Mouse (Mus musculus): ENCODE data around the gene Cdc6.
A peak's percentile ranks its signal among the peaks of the same experiment; 100 is the strongest.
"Not testable (repeated sequence)": the region's sequence is repeated elsewhere in the genome, so short reads cannot be mapped to it uniquely, and the experiment has no call there.

Cdc6 gene

GRCm38 (mm10) chr11:98909654-98910053 is 2.1 kb downstream of the Cdc6 start:
- peak; percentile 48 for DNase-seq (ENCODE audit: low spot score)

- no peak for DNase-seq (ENCODE audit: low spot score)
Measured at GRCm38 (mm10) chr11:98910415-98910814, 2.8 kb downstream of the Cdc6 start.

DNA sequence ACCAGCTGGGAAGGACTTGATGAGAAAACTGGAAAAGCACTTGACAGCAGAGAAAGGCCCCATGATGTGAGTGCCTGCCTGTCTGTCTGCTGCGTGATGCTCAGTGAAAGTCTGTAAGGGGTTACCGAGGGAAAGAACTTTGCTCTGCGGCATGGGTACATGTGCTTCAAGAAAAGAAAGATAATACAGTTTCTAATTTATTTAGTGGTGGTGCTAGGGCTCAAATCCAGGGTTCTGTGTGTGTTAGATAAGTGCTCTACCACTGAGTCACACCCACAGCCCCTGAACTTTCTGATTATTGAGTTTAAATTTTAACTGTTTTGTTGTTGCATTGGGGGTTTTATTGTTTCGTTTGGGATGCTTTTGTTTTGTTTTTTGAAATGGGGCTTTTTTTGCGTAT is 3.9 kb downstream of the Cdc6 start:
- DNase-seq (ENCODE audit: low spot score), result no peak

- DNase-seq (ENCODE audit: low spot score), result no peak
Measured at GRCm38 (mm10) chr11:98914196-98914595, 6.6 kb downstream of the Cdc6 start.

GRCm38 (mm10) chr11:98916376-98916775 is 8.8 kb downstream of the Cdc6 start:
- DNase-seq (ENCODE audit: low spot score), result not testable (repeated sequence)

DNA sequence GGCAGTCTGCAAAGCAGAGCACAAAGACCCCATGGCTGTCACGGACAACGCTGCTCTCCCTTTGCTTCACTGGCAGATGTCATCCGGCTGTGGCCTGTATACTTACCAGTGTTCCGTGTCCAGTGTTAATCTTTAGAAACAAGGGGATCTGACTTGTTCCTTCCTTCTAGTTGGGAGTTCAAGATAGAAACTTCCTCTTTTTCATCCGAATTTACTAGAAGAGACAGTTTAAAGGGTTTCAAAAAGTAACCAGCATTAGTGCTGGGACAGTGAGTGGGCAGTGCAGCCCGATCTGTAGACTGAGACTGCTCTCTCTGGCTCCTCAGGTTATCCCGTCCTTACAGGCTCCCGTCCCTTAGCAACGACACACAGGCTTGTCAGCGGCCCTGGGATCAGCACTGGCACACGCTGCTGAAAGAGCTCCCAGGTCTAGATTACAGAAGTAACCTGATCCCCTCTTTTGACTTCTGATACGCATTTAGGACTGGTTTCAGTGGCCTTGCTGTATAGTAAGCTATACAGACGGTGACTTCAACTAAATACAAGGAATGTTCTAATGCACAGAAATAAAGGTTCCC is 9.9 kb downstream of the Cdc6 start:
- no peak for DNase-seq (ENCODE audit: low spot score)

- no peak for DNase-seq (ENCODE audit: low spot score)
Measured at GRCm38 (mm10) chr11:98918231-98918630, 10.6 kb downstream of the Cdc6 start.

DNA sequence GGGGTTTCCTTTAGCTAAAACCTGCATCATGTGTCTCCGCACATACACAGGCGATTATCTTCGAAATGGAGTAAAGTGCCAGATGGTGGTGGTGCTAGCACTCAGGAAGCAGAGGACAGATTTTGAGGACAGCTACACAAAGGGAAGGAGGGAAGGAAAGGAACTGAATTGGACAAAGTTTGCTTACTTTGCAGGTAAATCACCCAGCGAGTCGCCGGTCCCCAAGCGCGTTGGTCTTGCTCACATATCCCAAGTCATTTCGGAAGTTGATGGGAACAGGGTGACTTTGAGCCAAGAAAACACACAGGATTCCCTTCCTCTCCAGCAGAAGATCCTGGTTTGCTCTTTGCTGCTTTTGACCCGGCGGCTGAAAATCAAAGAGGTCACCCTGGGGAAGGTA is 11.4 kb downstream of the Cdc6 start:
- no peak for DNase-seq (ENCODE audit: low spot score)

DNA sequence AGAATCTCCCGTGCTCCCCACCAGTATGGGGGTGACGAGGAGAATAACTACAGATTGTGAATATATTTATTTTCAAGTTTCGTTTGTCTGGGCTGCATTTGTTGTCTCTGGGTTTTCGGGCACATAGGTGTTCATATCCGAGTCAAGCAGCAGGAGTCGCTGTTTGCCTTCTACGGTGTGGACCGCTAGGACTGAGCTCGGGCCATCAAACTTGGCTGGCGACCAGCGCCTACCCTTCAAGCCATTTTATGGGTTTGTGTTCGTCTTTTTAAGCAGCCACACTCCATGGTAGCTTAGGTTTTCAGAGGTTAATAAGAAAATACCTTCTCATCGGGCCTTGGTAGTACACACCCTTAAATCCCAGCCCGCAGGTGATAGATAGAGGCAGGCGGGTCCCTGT is 14.2 kb downstream of the Cdc6 start:
- DNase-seq (ENCODE audit: low spot score), result not testable (repeated sequence)

- not testable (repeated sequence) for DNase-seq (ENCODE audit: low spot score)
Measured at GRCm38 (mm10) chr11:98922307-98922706, 14.7 kb downstream of the Cdc6 start.

DNA sequence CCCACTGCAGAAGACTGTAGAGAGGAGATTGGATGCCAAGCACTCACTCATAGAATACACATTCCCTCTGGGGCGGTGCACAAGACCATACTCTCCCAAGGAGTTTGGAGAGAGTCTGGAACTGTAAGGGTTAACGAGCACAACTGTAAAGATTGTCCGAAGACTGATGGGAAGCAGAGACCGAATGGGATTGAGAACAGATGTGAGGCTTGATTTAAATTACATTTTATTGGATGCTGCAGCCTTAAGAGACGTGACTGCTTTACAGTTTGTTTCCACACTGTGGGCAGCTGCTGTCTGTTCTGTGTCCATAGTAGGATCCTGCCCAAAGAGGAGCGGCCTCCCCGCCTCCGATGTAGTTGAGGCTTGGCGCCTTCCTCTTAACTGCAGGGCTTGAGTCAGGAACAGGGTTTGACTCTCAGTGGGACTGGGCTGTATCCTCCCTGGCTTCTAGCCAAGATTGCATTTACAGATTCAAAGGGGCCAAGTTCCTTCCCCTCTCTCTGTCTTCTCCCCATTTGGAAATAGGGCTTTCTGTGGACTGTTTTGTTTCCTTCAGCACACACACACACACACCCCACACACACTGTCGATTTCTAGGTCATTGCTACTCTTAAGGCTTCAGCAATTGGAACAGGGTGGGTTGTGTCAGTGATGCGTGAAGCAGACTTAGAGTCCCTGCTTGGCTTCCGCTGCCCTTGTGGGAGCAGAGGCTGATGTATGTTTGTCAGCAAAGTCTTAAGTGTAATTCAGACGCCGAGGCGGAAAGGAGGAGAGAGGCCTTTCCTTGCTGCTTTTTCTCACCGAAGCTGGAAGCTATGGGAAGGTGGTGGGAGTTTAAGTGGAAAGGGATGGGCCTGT is 15.5 kb downstream of the Cdc6 start:
- not testable (repeated sequence) for DNase-seq (ENCODE audit: low spot score)

- DNase-seq (ENCODE audit: low spot score), result no peak
Measured at GRCm38 (mm10) chr11:98924633-98925175, 17.1 kb downstream of the Cdc6 start.

DNA sequence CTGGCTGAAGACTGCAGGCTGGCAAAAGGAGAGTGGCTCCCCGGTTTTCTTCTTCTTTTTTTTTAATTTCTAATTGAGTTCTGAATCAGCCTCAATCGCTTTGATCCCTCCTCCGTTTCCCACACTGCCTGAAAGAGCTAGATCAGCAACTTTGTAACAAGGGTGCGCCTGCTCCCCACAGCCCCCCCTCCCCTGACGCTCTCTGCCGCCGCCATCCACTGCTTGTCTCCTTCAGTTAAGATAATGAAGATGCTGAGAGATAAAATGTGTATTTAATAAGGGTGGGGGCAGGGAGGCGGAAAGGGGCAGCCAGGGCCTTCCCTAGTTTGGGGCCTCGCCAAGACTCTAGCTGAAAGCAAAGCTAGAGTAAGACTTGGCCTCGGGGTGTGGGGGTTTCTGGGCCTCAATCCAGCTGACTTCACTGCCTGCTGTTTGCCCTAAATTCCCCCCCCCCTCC is 17.7 kb downstream of the Cdc6 start:
- DNase-seq (ENCODE audit: low spot score), result no peak

DNA sequence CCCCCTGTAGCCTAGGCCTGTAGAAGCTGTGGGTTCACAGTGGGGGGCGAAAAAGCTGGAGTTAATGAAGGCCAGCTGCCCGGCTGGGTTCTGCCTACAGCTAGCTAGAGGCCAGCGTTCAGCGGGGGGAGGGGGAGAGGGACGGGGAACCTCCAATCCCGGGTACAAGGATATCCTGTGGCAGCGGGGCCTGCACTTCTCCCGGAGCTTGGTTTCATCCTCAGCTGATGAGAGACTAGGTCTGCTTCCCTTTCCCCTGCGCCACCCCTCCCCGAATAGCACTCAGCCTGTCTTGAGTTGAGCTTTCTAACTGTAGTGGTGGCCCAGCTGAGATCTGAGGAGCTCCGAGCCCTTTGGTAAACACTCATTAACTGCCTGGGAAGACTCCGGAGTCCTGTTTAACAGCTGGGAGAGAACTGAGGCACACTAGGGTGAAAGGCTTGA is 18.3 kb downstream of the Cdc6 start:
- DNase-seq (ENCODE audit: low spot score), result no peak

DNA sequence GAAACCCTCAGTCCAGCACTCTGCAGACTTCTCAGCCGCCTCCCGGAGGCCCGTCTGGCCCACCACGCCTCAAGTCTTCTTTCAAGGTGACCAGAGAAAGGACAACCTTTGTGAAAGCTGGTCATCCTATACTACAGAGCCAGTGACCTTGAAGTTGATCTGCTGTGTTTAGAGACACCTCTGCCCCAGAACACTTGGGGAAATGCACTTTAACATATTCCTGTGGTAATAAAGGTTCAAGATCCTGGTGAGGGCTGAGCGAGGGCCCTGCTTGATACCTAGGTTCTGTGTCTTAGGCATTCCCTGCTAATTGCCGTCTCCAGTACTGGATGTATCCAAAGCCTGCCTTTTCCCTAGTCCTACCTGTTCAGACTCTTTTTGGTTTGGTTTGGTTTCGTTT is 19.0 kb downstream of the Cdc6 start:
- no peak for DNase-seq (ENCODE audit: low spot score)

- DNase-seq (ENCODE audit: low spot score), result no peak
Measured at GRCm38 (mm10) chr11:98927438-98928076, 20.0 kb downstream of the Cdc6 start, which contains the start of gene Rara. TSS of gene Rara (plus strand) at chr11:98927818.

GRCm38 (mm10) chr11:98928186-98928893 is 20.7 kb downstream of the Cdc6 start:
- no peak for DNase-seq (ENCODE audit: low spot score)

- DNase-seq (ENCODE audit: low spot score), result no peak
Measured at GRCm38 (mm10) chr11:98929503-98929902, 21.9 kb downstream of the Cdc6 start.

- no peak for DNase-seq (ENCODE audit: low spot score)
Measured at GRCm38 (mm10) chr11:98930127-98930601, 22.6 kb downstream of the Cdc6 start.

DNA sequence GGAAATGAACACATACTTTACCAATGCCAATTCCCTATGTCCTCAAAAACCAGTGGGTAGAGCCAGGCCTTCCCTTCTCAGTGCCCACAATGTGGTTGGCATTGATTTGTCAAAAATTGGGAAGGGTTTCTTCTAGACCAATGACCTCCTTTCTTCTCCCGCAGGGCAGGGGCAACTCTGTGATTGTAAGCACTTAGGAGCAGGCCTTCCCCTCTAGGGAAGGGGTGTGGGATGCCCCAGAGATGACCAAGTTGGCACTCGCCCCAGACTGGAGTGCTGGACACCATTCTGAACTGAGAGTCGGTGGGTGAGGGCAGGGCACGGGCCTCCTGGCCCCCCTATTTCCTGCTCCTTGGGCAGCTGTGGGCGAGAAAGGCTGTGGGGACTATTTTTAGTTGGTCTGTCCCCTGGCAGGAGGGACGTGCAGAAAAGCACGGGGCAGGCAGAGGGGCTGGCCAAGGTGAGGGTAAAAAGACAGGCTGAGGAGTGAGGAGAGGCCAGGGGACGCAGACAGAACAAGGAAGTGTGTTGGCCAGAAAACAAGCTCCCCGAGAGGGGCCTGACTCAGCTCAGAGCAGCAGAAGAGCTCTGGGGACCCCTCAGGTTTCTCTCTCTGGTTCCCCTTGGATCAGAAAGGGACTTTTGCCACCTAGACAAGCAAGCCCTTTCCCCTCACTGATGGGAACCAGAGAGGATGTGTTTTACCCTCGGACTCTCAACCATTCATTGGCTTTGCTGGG is 23.3 kb downstream of the Cdc6 start:
- no peak for DNase-seq (ENCODE audit: low spot score)

Data from layer of hippocampus, adult 9-10 months (tissue).